Mouse (Mus musculus): ENCODE results near the gene 4930442H23Rik.

DNA sequence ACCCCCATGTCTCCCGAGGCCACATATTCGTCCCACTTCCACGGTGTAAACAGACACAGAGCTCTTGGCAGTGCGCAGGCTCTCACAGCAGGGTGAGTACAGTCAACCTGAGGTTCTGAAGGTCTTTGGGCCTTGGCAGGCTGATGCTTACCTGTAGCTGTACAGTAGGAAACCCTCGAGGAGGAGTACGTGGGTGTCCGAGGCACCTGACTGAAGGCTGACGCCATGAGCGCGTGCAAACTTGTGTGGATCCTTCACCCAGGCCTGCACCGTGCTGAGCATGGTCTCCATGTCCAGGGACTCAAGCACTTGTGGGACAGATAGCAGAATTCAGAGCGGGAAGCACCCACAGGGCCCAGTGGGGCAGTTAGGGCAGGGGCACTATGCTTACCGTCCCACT lies 16.5 kb upstream of the 4930442H23Rik start:
- TF ChIP-seq CTCF (IDR thresholded peaks at IDR 0.05; ENCODE audit: low read depth, low read length) (no peak), GATA1 (IDR thresholded peaks at IDR 0.05; ENCODE audit: borderline replicate concordance, low read length) (no peak)
